Mouse (Mus musculus) megakaryocyte, embryonic 14.5 days (primary cell): ENCODE results near the gene Zdhhc17. TPM values are rescaled to one million over a fixed set of nuclear protein-coding genes. Genes with fewer than 3 reads are reported as not detected.

Source experiments
- H3K27me3 ChIP-seq: replicated peaks from 2 replicates; pipeline ENCODE3; 2012; ENCODE audit warnings: inconsistent platforms
- H3K36me3 ChIP-seq: replicated peaks from 2 replicates; pipeline ENCODE3; 2012; ENCODE audit warnings: low read length, inconsistent platforms, mixed read lengths
- H3K4me1 ChIP-seq: 2 replicates; pipeline ENCODE4 v1.6.1; 2012; ENCODE audit warnings: inconsistent platforms
- H3K4me3 ChIP-seq: replicated peaks from 2 replicates; pipeline ENCODE3; 2012; ENCODE audit warnings: moderate library complexity, mild to moderate bottlenecking, inconsistent platforms
- H3K9me3 ChIP-seq: 2 replicates; pipeline ENCODE4 v1.6.1; 2012; ENCODE audit warnings: inconsistent platforms
- FLI1 ChIP-seq: IDR thresholded peaks from 2 replicates; pipeline ENCODE4 v1.6.1; 2012; ENCODE audit warnings: low read length, inconsistent platforms, mixed read lengths
- GATA1 ChIP-seq: IDR thresholded peaks from 3 replicates; pipeline ENCODE4 v1.6.1; 2012; ENCODE audit warnings: mixed read lengths, low read length, inconsistent platforms, borderline replicate concordance
- polyA plus RNA-seq: library from polyadenylated mRNA; stranded (reverse); fragments of >175 nt; gene quantifications from 2 replicates; pipeline ENCODE4 v1.2.3, GENCODE M21; 2012; ENCODE audit warnings: low replicate concordance; ENCODE audit not compliant: insufficient read depth

Gene Zdhhc17
- polyA plus RNA-seq, 1 experiment: 0.29 TPM

GRCm38 (mm10) chr10:110986682-110987081, 23.3 kb downstream of the Zdhhc17 start:
- Histone ChIP-seq H3K9me3 (no peaks in the 10 kb centered on the region), H3K4me1 (peaks cover 30% of the 10 kb centered on the region), H3K4me3 (no peak overlapping the region), H3K36me3 (peaks cover 24% of the 10 kb centered on the region), H3K27me3 (no peaks in the 10 kb centered on the region)
- TF ChIP-seq GATA1: no peak
- no peak for TF ChIP-seq FLI1

- H3K9me3 ChIP-seq: no peaks in the 10 kb centered on the region
- H3K27me3 ChIP-seq: no peaks in the 10 kb centered on the region
- peaks cover 15% of the 10 kb centered on the region for H3K4me1 ChIP-seq
- no peak overlapping the region for H3K4me3 ChIP-seq
- TF ChIP-seq GATA1: no peak
- TF ChIP-seq FLI1: no peak
- H3K36me3 ChIP-seq: peaks cover 60% of the 10 kb centered on the region
Observed at GRCm38 (mm10) chr10:110982771-110983170, 27.2 kb downstream of the Zdhhc17 start.

- Histone ChIP-seq H3K27me3 (no peaks in the 10 kb centered on the region), H3K9me3 (no peaks in the 10 kb centered on the region), H3K4me3 (no peak overlapping the region), H3K4me1 (0 out of 2 replicates have a peak, but pooled peaks cover 6% of the 10 kb centered on the region), H3K36me3 (peaks cover 68% of the 10 kb centered on the region)
- TF ChIP-seq FLI1: no peak
- no peak for TF ChIP-seq GATA1
Observed at GRCm38 (mm10) chr10:110980441-110980840, 29.5 kb downstream of the Zdhhc17 start.

- no peaks in the 10 kb centered on the region for H3K9me3 ChIP-seq
- TF ChIP-seq FLI1 (no peak), GATA1 (no peak)
- peaks cover 13% of the 10 kb centered on the region for H3K4me1 ChIP-seq
- H3K4me3 ChIP-seq: no peak overlapping the region
- peaks cover 75% of the 10 kb centered on the region for H3K36me3 ChIP-seq
- no peaks in the 10 kb centered on the region for H3K27me3 ChIP-seq
Observed at GRCm38 (mm10) chr10:110979431-110979830, 30.5 kb downstream of the Zdhhc17 start.

GRCm38 (mm10) chr10:110977379-110977778, 32.6 kb downstream of the Zdhhc17 start:
- Histone ChIP-seq H3K9me3 (no peaks in the 10 kb centered on the region), H3K4me3 (no peak overlapping the region), H3K27me3 (no peaks in the 10 kb centered on the region), H3K36me3 (peaks cover 85% of the 10 kb centered on the region), H3K4me1 (peaks cover 14% of the 10 kb centered on the region)
- TF ChIP-seq GATA1 (no peak), FLI1 (no peak)

GRCm38 (mm10) chr10:110976046-110976445, 33.9 kb downstream of the Zdhhc17 start:
- H3K4me1 ChIP-seq: peaks cover 12% of the 10 kb centered on the region
- H3K36me3 ChIP-seq: peaks cover 87% of the 10 kb centered on the region
- H3K4me3 ChIP-seq: no peak overlapping the region
- no peaks in the 10 kb centered on the region for H3K9me3 ChIP-seq
- TF ChIP-seq GATA1 (no peak), FLI1 (no peak)
- H3K27me3 ChIP-seq: no peaks in the 10 kb centered on the region

- Histone ChIP-seq H3K27me3 (no peaks in the 10 kb centered on the region), H3K4me1 (peaks cover 13% of the 10 kb centered on the region), H3K4me3 (no peak overlapping the region), H3K9me3 (no peaks in the 10 kb centered on the region), H3K36me3 (peaks cover 86% of the 10 kb centered on the region)
- TF ChIP-seq GATA1 (no peak), FLI1 (no peak)
Observed at GRCm38 (mm10) chr10:110974885-110975284, 35.1 kb downstream of the Zdhhc17 start.

GRCm38 (mm10) chr10:110974463-110974862, 35.5 kb downstream of the Zdhhc17 start:
- Histone ChIP-seq H3K36me3 (peaks cover 86% of the 10 kb centered on the region), H3K9me3 (no peaks in the 10 kb centered on the region), H3K27me3 (no peaks in the 10 kb centered on the region), H3K4me1 (peaks cover 15% of the 10 kb centered on the region), H3K4me3 (no peak overlapping the region)
- TF ChIP-seq FLI1 (no peak), GATA1 (no peak)

GRCm38 (mm10) chr10:110971998-110972397, 37.9 kb downstream of the Zdhhc17 start:
- no peak overlapping the region for H3K4me3 ChIP-seq
- no peaks in the 10 kb centered on the region for H3K9me3 ChIP-seq
- no peaks in the 10 kb centered on the region for H3K27me3 ChIP-seq
- peaks cover 15% of the 10 kb centered on the region for H3K4me1 ChIP-seq
- peaks cover 83% of the 10 kb centered on the region for H3K36me3 ChIP-seq
- no peak for TF ChIP-seq GATA1

- Histone ChIP-seq H3K4me1 (peaks cover 15% of the 10 kb centered on the region), H3K9me3 (no peaks in the 10 kb centered on the region), H3K4me3 (no peak overlapping the region), H3K27me3 (no peaks in the 10 kb centered on the region), H3K36me3 (peaks cover 83% of the 10 kb centered on the region)
- TF ChIP-seq GATA1: no peak
- TF ChIP-seq FLI1: no peak
Observed at GRCm38 (mm10) chr10:110971483-110971882, 38.5 kb downstream of the Zdhhc17 start.

- Histone ChIP-seq H3K9me3 (no peaks in the 10 kb centered on the region), H3K4me1 (peaks cover 15% of the 10 kb centered on the region), H3K27me3 (no peaks in the 10 kb centered on the region), H3K4me3 (no peak overlapping the region), H3K36me3 (peaks cover 85% of the 10 kb centered on the region)
- TF ChIP-seq FLI1 (no peak), GATA1 (no peak)
Observed at GRCm38 (mm10) chr10:110971044-110971443, 38.9 kb downstream of the Zdhhc17 start.
